Mouse (Mus musculus) stomach, postnatal 0 days (tissue): ENCODE results near the gene Cetn3. TPM values are rescaled to one million over a fixed set of nuclear protein-coding genes. Genes with fewer than 3 reads are reported as not detected.

Source experiments
- ATAC-seq: fragments of 200-750 bp; cut with Nextera tagmentation; 2 replicates; pipeline ENCODE4 v1.8.0; 2017; ENCODE audit not compliant: low FRiP score, low TSS enrichment
- DNase-seq: peaks from one replicate; pipeline ENCODE4 v3.0.0-alpha.2; 2016; ENCODE audit warnings: low spot score
- H3K27ac ChIP-seq: fragments of 300-500 bp; sonication (generic); replicated peaks from 2 replicates; pipeline ENCODE4 v1.5.1; 2014; ENCODE audit warnings: mild to moderate bottlenecking, control low read depth
- H3K27me3 ChIP-seq: fragments of 300-500 bp; sonication (generic); 2 replicates; pipeline ENCODE4 v1.6.1; 2014; ENCODE audit warnings: low read length; ENCODE audit not compliant: control insufficient read depth, insufficient read depth
- H3K36me3 ChIP-seq: fragments of 300-500 bp; sonication (generic); 2 replicates; pipeline ENCODE4 v1.6.1; 2014; ENCODE audit warnings: low read length, mixed read lengths; ENCODE audit not compliant: control insufficient read depth, insufficient read depth
- H3K4me1 ChIP-seq: fragments of 300-500 bp; sonication (generic); replicated peaks from 2 replicates; pipeline ENCODE4 v1.6.1; 2014; ENCODE audit warnings: antibody characterized with exemption; ENCODE audit not compliant: control insufficient read depth, insufficient read depth
- H3K4me2 ChIP-seq: fragments of 300-500 bp; sonication (generic); replicated peaks from 2 replicates; pipeline ENCODE4 v1.6.1; 2014; ENCODE audit warnings: low read depth, mild to moderate bottlenecking, control low read depth, moderate library complexity
- H3K4me3 ChIP-seq: fragments of 300-500 bp; sonication (generic); 2 replicates; pipeline ENCODE4 v1.5.1; 2014; ENCODE audit warnings: low read depth, low read length, control low read depth
- H3K9ac ChIP-seq: fragments of 300-500 bp; sonication (generic); 2 replicates; pipeline ENCODE4 v1.6.1; 2014; ENCODE audit warnings: mild to moderate bottlenecking, low read length, control low read depth, mixed read lengths
- H3K9me3 ChIP-seq: fragments of 300-500 bp; sonication (generic); 2 replicates; pipeline ENCODE4 v1.6.1; 2016; ENCODE audit warnings: low read length; ENCODE audit not compliant: control insufficient read depth
- CTCF ChIP-seq: IDR thresholded peaks from 2 replicates; pipeline ENCODE4 v1.5.1; 2016; ENCODE audit warnings: antibody characterized with exemption, low read depth, mild to moderate bottlenecking, moderate library complexity
- EP300 ChIP-seq: optimal IDR thresholded peaks from 2 replicates; pipeline ENCODE3; 2016; ENCODE audit warnings: antibody characterized with exemption
- WGBS: fragments of 180-500 bp; shearing (Covaris S2); extraction: QIAGEN DNeasy Blood & Tissue Kit; methylation state at CpG from one replicate; pipeline ENCODE4 v1.1.7; 2014; 5-methylcytosine and 5-hydroxymethylcytosine counted together
- polyA plus RNA-seq: library from polyadenylated mRNA; unstranded; fragments of >200 nt; fragmentation: Nextera tagmentation; extraction: Ambion mirVana; gene quantifications from 2 replicates; pipeline ENCODE4 v1.2.1, GENCODE M21; 2015

Cetn3 gene
- polyA plus RNA-seq, 1 experiment from 2014 or later: 166 TPM

DNA sequence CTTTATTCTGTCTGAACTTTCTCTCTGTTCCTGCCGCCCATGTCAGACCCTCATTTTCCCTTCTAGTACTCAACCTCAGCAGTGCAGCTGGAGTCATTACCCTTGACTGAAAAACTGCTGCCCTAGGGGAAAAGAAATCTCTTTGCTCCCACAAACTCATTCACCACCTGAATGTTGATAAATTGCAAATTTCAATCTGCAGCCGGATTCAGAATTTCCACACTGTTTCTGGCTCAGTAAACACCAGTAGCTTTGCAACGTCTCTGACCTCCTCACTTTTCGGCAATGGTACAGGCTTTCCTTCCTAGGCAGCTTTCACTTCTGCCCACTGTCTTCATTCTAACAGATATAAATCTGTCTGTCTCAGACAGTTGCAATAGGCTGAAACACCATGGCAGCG lies 57.8 kb downstream of the Cetn3 start:
- no peak for TF ChIP-seq EP300
- H3K4me1 ChIP-seq: no peaks in the 10 kb centered on the region
- ATAC-seq (no peak), DNase-seq (no peak)
- no peak overlapping the region for H3K9ac ChIP-seq
- no peaks in the 10 kb centered on the region for H3K36me3 ChIP-seq
- no peak overlapping the region for H3K4me3 ChIP-seq
- 79% methylated on average over 5 of the region's 5 CpGs for WGBS
- no peak overlapping the region for H3K27ac ChIP-seq
- H3K27me3 ChIP-seq: no peaks in the 10 kb centered on the region
- no peak overlapping the region for H3K4me2 ChIP-seq
- no peaks in the 10 kb centered on the region for H3K9me3 ChIP-seq

DNA sequence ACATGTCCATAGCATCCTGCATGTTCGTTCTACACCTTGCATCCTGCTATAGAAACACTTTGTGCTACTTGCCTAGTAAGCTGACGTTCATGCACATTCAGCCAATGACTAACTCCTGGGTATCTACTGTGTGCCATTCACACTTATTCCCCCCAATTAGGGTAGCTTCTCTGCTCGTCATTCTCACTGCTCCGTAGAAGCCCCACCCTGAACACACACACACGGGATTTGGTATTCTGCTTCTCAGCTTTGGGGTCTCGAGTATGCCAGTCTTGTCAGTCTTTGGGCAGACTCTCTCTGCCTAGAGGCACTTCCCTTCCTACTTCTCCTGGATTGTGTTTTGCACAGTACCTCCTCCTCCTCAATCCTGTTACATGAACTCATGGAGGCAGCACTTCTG lies 59.4 kb downstream of the Cetn3 start:
- no peak overlapping the region for H3K4me3 ChIP-seq
- no peaks in the 10 kb centered on the region for H3K27me3 ChIP-seq
- H3K9me3 ChIP-seq: no peaks in the 10 kb centered on the region
- TF ChIP-seq CTCF (no peak), EP300 (no peak)
- no peak overlapping the region for H3K27ac ChIP-seq
- no peaks in the 10 kb centered on the region for H3K4me1 ChIP-seq
- H3K9ac ChIP-seq: no peak overlapping the region
- no peak for DNase-seq
- WGBS: 70% methylated on average over 6 of the region's 6 CpGs
- ATAC-seq: no peak
- H3K36me3 ChIP-seq: no peaks in the 10 kb centered on the region
- H3K4me2 ChIP-seq: no peak overlapping the region

Other genes with a start within 250 kb of the Cetn3 start
- 1.3 and 1.4 TPM in 2 replicates for gene Adgrv1, start 149.9 kb upstream of the Cetn3 start, polyA plus RNA-seq
- gene Lysmd3, start 125.4 kb upstream of the Cetn3 start, polyA plus RNA-seq: 14.2 and 16.2 TPM in 2 replicates
- gene Polr3g, start 72.1 kb upstream of the Cetn3 start, polyA plus RNA-seq: 34.0 and 39.6 TPM in 2 replicates
- 11.1 and 11.7 TPM in 2 replicates for gene Mblac2, start 71.7 kb upstream of the Cetn3 start, polyA plus RNA-seq